Mouse (Mus musculus) hindbrain, embryonic 16.5 days (tissue): ENCODE data around the gene Sdsl. TPM values are rescaled to one million over a fixed set of nuclear protein-coding genes. Genes with fewer than 3 reads are reported as not detected.
A peak's percentile ranks its signal among the peaks of the same experiment; 100 is the strongest.

Source experiments
- ATAC-seq: fragments of 200-750 bp; cut with Nextera tagmentation; 2 replicates; pipeline ENCODE4 v1.8.0; 2017; ENCODE audit warnings: moderate TSS enrichment, moderate library complexity
- H3K27ac ChIP-seq: fragments of 300-500 bp; sonication (generic); 2 replicates; pipeline ENCODE4 v1.5.1; 2014; ENCODE audit warnings: low read depth, mild to moderate bottlenecking, control low read depth, low read length, moderate library complexity
- H3K27me3 ChIP-seq: fragments of 300-500 bp; sonication (generic); replicated peaks from 2 replicates; pipeline ENCODE4 v1.6.1; 2014; ENCODE audit warnings: low read length; ENCODE audit not compliant: control insufficient read depth, insufficient read depth
- H3K36me3 ChIP-seq: fragments of 300-500 bp; sonication (generic); 2 replicates; pipeline ENCODE4 v1.6.1; 2014; ENCODE audit warnings: mild to moderate bottlenecking, low read length, moderate library complexity, mixed read lengths; ENCODE audit not compliant: control insufficient read depth, insufficient read depth
- H3K4me1 ChIP-seq: fragments of 300-500 bp; sonication (generic); 2 replicates; pipeline ENCODE4 v1.6.1; 2014; ENCODE audit warnings: low read depth, low read length; ENCODE audit not compliant: control insufficient read depth, insufficient read depth
- H3K4me2 ChIP-seq: fragments of 300-500 bp; sonication (generic); 2 replicates; pipeline ENCODE4 v1.6.1; 2014; ENCODE audit warnings: mild to moderate bottlenecking, low read length, control low read depth, moderate library complexity
- H3K4me3 ChIP-seq: fragments of 300-500 bp; sonication (generic); 2 replicates; pipeline ENCODE4 v1.5.1; 2014; ENCODE audit warnings: mild to moderate bottlenecking, low read length, control low read depth, moderate library complexity
- H3K9ac ChIP-seq: fragments of 300-500 bp; sonication (generic); 2 replicates; pipeline ENCODE4 v1.6.1; 2014; ENCODE audit warnings: low read depth, mild to moderate bottlenecking, control low read depth, low read length, moderate library complexity
- H3K9me3 ChIP-seq: fragments of 300-500 bp; sonication (generic); 2 replicates; pipeline ENCODE4 v1.6.1; 2014; ENCODE audit warnings: mild to moderate bottlenecking, low read length, moderate library complexity; ENCODE audit not compliant: control insufficient read depth
- WGBS: fragments of 180-500 bp; shearing (Covaris S2); extraction: QIAGEN DNeasy Blood & Tissue Kit; methylation state at CpG from one replicate; pipeline ENCODE4 v1.1.7; 2014; 5-methylcytosine and 5-hydroxymethylcytosine counted together
- polyA plus RNA-seq: library from polyadenylated mRNA; unstranded; fragments of >200 nt; fragmentation: Nextera tagmentation; extraction: Ambion mirVana; gene quantifications from 2 replicates; pipeline ENCODE4 v1.2.1, GENCODE M21; 2015

The Sdsl gene
- polyA plus RNA-seq, 1 experiment from 2014 or later = 9.4 TPM

- no peaks in the 10 kb centered on the region for H3K9me3 ChIP-seq
- H3K36me3 ChIP-seq = no peaks in the 10 kb centered on the region
- no peak overlapping the region for H3K4me3 ChIP-seq
- H3K4me2 ChIP-seq = no peak overlapping the region
- peaks cover 6% of the 10 kb centered on the region for H3K27me3 ChIP-seq
- H3K9ac ChIP-seq = no peak overlapping the region
- ATAC-seq = no peak
- no peak overlapping the region for H3K27ac ChIP-seq
- 87% methylated on average over 8 of the region's 8 CpGs for WGBS
- H3K4me1 ChIP-seq = no peaks in the 10 kb centered on the region
Observed at GRCm38 (mm10) chr5:120420106-120420505, 52.5 kb downstream of the Sdsl start.

GRCm38 (mm10) chr5:120413436-120413835, 59.2 kb downstream of the Sdsl start:
- no peak for ATAC-seq
- peaks cover 5% of the 10 kb centered on the region for H3K9me3 ChIP-seq
- no peaks in the 10 kb centered on the region for H3K36me3 ChIP-seq
- H3K4me3 ChIP-seq = no peak overlapping the region
- no peak overlapping the region for H3K4me2 ChIP-seq
- WGBS = 80% methylated on average over 6 of the region's 6 CpGs
- H3K9ac ChIP-seq = no peak overlapping the region
- H3K27me3 ChIP-seq = no peaks in the 10 kb centered on the region
- no peak overlapping the region for H3K27ac ChIP-seq
- H3K4me1 ChIP-seq = peaks cover 16% of the 10 kb centered on the region

- H3K4me3 ChIP-seq = peak overlapping the region; percentile 35
- H3K36me3 ChIP-seq = no peaks in the 10 kb centered on the region
- peak overlapping the region; percentile 53 for H3K9ac ChIP-seq
- H3K27ac ChIP-seq = peak overlapping the region; percentile 85
- peaks cover 16% of the 10 kb centered on the region for H3K4me1 ChIP-seq
- peak overlapping the region; percentile 55 for H3K4me2 ChIP-seq
- no peaks in the 10 kb centered on the region for H3K27me3 ChIP-seq
- ATAC-seq = peak; percentile 88
- WGBS = under 1% methylated on average over 40 of the region's 41 CpGs
- H3K9me3 ChIP-seq = peaks cover 5% of the 10 kb centered on the region
Observed at GRCm38 (mm10) chr5:120409385-120410378, 62.9 kb downstream of the Sdsl start.

GRCm38 (mm10) chr5:120408933-120409332, 63.7 kb downstream of the Sdsl start:
- Histone ChIP-seq H3K27me3 (no peaks in the 10 kb centered on the region), H3K9ac (peak overlapping the region; percentile 47), H3K36me3 (no peaks in the 10 kb centered on the region), H3K4me3 (peak overlapping the region; percentile 35), H3K4me2 (peak overlapping the region; percentile 55), H3K9me3 (peaks cover 5% of the 10 kb centered on the region), H3K27ac (peak overlapping the region; percentile 85), H3K4me1 (peaks cover 16% of the 10 kb centered on the region)
- peak; percentile 60 for ATAC-seq
- WGBS = 50% methylated on average over 14 of the region's 14 CpGs

Other genes with a start within 250 kb of the Sdsl start
- 20.1 and 24.3 TPM in 2 replicates for gene Lhx5, start 41.1 kb downstream of the Sdsl start, polyA plus RNA-seq
- 0.40 and 0.80 TPM in 2 replicates for gene Sds, start 3.7 kb upstream of the Sdsl start, polyA plus RNA-seq
- gene Plbd2, start 30.8 kb upstream of the Sdsl start, polyA plus RNA-seq = 37.6 and 39.0 TPM in 2 replicates
- 2.3 and 2.7 TPM in 2 replicates for gene Slc8b1, start 38.4 kb upstream of the Sdsl start, polyA plus RNA-seq
- gene Tpcn1, start 115.9 kb upstream of the Sdsl start, polyA plus RNA-seq = 15.1 and 17.4 TPM in 2 replicates
- 2.0 and 2.4 TPM in 2 replicates for gene Iqcd, start 116.2 kb upstream of the Sdsl start, polyA plus RNA-seq
- 29.3 and 33.7 TPM in 2 replicates for gene Rita1, start 139.8 kb upstream of the Sdsl start, polyA plus RNA-seq
- 38.4 and 42.0 TPM in 2 replicates for gene Ddx54, start 139.9 kb upstream of the Sdsl start, polyA plus RNA-seq
- 0.51 and 0.92 TPM in 2 replicates for gene Cfap73, start 161.4 kb upstream of the Sdsl start, polyA plus RNA-seq
- 0.61 and 1.9 TPM in 2 replicates for gene Rasal1, start 176.0 kb upstream of the Sdsl start, polyA plus RNA-seq
- 44.8 and 46.6 TPM in 2 replicates for gene Dtx1, start 239.1 kb upstream of the Sdsl start, polyA plus RNA-seq